Mouse (Mus musculus): ENCODE data around the gene Slc16a14. TPM values are rescaled to one million over a fixed set of nuclear protein-coding genes. Genes with fewer than 3 reads are reported as not detected.
"Not testable (repeated sequence)": the region's sequence is repeated elsewhere in the genome, so short reads cannot be mapped to it uniquely, and the experiment has no call there.

Slc16a14 gene
- 2.6 and 7.6 TPM in 2 replicates for polyA plus RNA-seq (2016; fragmentation: Nextera tagmentation; extraction: Ambion mirVana)

DNA sequence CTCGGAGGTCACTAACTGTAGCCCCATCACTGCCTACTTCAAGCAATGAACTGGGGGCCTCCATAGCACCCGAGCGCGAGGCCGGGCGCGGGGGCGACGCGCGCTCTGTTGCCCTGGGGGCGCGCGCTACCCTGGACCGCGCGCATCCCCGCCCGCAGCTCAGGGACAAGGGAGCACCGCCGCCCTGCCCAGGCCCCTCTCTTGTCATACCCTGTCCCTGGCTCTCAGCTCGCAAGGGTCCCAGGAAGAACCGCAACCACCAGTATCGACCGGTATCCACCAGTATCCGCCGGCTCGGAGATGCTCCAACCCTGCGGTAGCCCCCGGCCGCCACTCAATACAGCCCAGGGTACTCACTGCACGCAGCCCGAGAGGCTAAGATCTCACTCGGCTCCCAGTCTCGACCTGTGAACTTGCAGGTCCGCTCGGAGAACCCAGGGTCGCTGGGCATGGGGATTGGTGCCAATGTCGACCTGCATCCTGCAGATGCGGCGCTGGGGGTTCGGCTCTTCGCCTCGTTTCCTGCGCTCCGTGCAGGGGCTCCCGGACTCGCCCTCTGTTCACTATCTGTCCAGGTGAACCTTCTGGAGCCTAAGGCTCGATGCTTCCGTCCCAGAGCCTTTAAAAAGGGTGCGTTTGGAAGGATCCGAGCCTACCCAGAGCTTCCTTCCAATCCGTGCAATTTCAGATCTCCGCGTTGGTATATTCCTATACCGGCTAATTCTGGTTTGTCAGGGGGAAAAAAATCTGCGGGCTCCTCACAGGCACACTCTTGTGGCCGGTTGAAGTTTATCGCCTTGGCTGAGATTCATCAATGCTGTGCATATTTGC is at the start of gene Slc16a14:
Gene Slc16a14 (minus strand): TSS at position 632 of the 831 bp plus-strand sequence.
- Histone ChIP-seq H3K9me3 (replicated peaks) (no peaks in the 10 kb centered on the region), H3K4me3 (peak within 1 kb of the TSS; percentile 65), H3K27me3 (ENCODE audit: low read depth, poor library complexity, severe bottlenecking) (peaks cover 25% of the 10 kb centered on the region), H3K4me1 (peaks cover 4% of the 10 kb centered on the region), H3K27ac (replicated peaks) (peak within 1 kb of the TSS; percentile 91), H3K36me3 (no peaks in the 10 kb centered on the region)
- DNase-seq (ENCODE audit: low spot score), result peak; percentile 75
- under 1% methylated on average over 59 of the region's 59 CpGs for WGBS

DNA sequence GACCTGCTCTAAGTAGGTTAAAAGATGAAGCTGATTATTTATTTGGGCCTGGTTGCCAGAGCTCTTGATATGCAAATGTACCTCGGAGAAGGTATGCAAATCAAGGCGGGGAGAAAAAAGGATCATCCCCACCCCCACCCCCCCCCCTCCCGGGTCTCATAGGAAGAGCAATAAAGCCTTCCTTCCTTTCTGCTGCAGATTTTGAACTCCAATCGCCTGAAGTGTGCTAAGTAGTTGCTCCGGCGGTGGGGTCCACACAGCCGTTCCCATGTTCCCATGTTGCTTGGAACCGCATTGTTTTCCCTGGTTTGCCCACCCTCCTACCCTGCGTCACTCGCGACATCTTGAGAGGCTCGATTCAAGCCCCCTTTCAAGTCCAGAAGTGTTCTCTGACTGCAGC is 26.8 kb upstream of the Slc16a14 start:
- H3K4me1 ChIP-seq; H3K9me3 ChIP-seq (replicated peaks); H3K27me3 ChIP-seq (ENCODE audit: low read depth, poor library complexity, severe bottlenecking); H3K36me3 ChIP-seq: not testable (repeated sequence)
- Histone ChIP-seq H3K27ac (replicated peaks) (peak overlapping the region; percentile 69; the same call in 1 of the 2 replicates), H3K4me3 (peak overlapping the region; percentile 41)
- peak; percentile 46 for DNase-seq (ENCODE audit: low spot score)
- 3% methylated on average over 12 of the region's 12 CpGs for WGBS

DNA sequence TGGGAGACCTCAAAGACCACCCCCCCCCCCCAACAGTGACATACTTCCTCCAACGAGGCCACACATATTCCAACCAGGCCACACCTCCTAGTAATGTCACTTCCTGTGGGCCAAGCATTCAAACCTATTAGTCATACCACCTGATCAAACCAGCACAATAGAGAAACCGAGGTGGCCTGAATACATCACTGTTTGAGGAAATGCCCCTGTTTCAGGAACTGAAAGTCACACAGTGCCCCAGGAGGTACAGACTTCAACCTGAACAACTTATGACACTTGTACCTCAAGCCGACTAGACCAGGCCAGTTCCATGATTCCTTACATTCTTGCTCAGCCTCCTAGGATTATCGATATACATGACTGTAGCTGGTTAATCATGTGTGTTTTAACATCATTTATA is 22.8 kb upstream of the Slc16a14 start:
- H3K27ac ChIP-seq (replicated peaks); H3K9me3 ChIP-seq (replicated peaks); H3K36me3 ChIP-seq; H3K4me3 ChIP-seq; DNase-seq (ENCODE audit: low spot score); H3K4me1 ChIP-seq; H3K27me3 ChIP-seq (ENCODE audit: low read depth, poor library complexity, severe bottlenecking): not testable (repeated sequence)
- 89% methylated on average over 4 of the region's 4 CpGs for WGBS

DNA sequence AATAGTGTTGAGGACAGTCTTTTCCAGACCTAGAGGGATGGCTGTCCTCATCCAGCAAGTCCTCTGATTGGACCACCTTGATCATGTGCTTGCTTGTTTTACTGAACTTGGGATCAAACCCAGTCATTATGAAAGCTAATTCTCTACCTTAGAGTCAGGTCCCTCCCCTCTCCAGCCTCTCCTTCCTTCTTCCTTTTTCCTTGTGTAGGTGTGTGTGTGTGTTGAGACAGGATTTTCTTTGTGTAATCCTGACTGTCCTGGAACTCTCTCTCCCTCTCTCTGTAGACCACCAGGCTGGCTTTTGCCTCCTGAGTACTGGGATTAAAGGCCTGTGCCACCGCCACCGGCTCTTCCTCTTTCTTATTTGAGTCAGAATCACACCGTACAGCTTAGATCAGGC is 21.8 kb upstream of the Slc16a14 start:
- H3K9me3 ChIP-seq (replicated peaks); DNase-seq (ENCODE audit: low spot score); H3K4me3 ChIP-seq; H3K36me3 ChIP-seq; H3K27ac ChIP-seq (replicated peaks); H3K4me1 ChIP-seq; H3K27me3 ChIP-seq (ENCODE audit: low read depth, poor library complexity, severe bottlenecking): not testable (repeated sequence)
- WGBS, result 89% methylated on average over 3 of the region's 3 CpGs

DNA sequence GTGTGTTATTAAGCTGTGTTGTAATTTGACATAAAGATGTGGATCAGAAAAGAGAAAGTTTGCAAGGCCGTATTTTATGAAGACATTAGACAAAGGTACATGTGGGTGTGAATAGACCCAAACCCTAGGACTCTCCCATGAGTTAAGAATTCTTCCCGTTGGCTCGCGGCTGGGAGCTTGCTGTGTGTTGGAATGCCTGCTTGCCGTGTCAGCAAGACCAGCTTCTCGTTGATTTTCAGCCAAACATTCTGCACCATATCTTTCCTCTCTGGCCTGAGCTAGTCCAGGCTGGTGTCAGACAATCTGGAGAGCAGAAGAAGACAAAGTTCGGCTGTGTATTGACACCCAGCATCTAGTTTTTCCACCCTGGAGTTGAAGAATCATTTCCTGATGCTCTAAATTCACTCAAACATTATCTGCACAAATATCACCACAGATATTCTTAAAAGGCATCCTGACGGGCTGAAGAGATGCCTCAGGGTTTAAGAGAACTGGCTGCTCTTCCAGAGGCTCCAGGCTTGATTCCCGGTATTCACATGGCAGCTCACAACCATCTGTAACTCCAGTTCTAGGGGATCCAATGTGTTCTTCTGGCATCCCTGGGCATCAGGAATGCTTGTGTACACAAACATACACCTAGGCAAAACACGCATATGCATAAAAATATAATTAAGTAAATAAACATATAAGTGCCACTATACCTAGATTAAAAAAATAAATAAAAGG is 17.7 kb upstream of the Slc16a14 start:
- H3K4me1 ChIP-seq, result no peaks in the 10 kb centered on the region
- WGBS, result 88% methylated on average over 10 of the region's 10 CpGs

DNA sequence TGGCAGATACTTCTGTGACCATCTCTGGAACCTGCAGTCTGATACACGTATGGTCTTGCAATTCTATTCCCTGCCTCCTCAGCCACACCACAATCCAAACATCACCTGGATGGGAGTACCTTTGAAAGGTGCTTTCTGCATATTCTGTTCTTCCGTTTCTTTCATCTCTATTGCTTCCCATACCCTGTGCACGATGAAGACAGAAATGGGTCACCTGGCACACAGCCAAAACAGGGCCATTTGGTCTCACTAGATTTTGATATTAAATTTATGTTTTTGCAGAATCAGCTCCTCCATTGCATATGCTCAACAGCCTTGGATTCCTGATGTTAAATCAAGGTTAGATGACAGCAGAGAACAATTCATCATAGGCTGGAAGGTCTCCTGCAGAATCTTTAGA is 16.6 kb upstream of the Slc16a14 start:
- Histone ChIP-seq H3K4me3 (no peak overlapping the region), H3K27ac (replicated peaks) (no peak overlapping the region), H3K27me3 (ENCODE audit: low read depth, poor library complexity, severe bottlenecking) (no peaks in the 10 kb centered on the region), H3K9me3 (replicated peaks) (peaks cover 3% of the 10 kb centered on the region), H3K4me1 (no peaks in the 10 kb centered on the region), H3K36me3 (no peaks in the 10 kb centered on the region)
- WGBS, result 84% methylated on average over 3 of the region's 3 CpGs
- DNase-seq (ENCODE audit: low spot score), result no peak

More for the DNA sequence above, 17.7 kb upstream of the Slc16a14 start:
- DNase-seq (ENCODE audit: low spot score), result no peak
- no peaks in the 10 kb centered on the region for H3K36me3 ChIP-seq
- H3K9me3 ChIP-seq (replicated peaks), result peaks cover 7% of the 10 kb centered on the region
- H3K27ac ChIP-seq (replicated peaks), result no peak overlapping the region
- no peaks in the 10 kb centered on the region for H3K27me3 ChIP-seq (ENCODE audit: low read depth, poor library complexity, severe bottlenecking)
- no peak overlapping the region for H3K4me3 ChIP-seq

DNA sequence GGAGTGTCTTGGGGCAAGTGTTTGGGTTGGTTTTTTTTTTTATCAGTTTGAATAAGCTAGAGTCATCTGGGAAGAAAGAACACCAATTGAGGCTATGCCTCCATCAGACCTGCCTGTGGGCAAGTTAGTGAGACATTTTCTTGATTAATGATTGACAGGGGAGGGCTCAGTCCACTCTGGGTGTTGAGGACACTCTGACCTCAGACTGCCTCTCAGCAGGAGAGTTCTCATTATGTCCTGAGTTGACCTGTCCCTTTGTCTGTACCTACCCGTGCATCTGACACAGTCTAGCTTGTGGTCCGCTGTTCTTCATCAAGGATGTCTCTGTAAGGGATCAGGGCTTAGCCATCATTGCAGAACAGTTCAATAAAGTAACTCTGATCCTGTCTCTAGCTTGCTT is 12.5 kb upstream of the Slc16a14 start:
- no peak for DNase-seq (ENCODE audit: low spot score)
- no peak overlapping the region for H3K27ac ChIP-seq (replicated peaks)
- no peak overlapping the region for H3K4me3 ChIP-seq
- H3K36me3 ChIP-seq, result no peaks in the 10 kb centered on the region
- no peaks in the 10 kb centered on the region for H3K4me1 ChIP-seq
- no peaks in the 10 kb centered on the region for H3K27me3 ChIP-seq (ENCODE audit: low read depth, poor library complexity, severe bottlenecking)
- WGBS, result 68% methylated on average over 2 of the region's 2 CpGs
- H3K9me3 ChIP-seq (replicated peaks), result no peaks in the 10 kb centered on the region

DNA sequence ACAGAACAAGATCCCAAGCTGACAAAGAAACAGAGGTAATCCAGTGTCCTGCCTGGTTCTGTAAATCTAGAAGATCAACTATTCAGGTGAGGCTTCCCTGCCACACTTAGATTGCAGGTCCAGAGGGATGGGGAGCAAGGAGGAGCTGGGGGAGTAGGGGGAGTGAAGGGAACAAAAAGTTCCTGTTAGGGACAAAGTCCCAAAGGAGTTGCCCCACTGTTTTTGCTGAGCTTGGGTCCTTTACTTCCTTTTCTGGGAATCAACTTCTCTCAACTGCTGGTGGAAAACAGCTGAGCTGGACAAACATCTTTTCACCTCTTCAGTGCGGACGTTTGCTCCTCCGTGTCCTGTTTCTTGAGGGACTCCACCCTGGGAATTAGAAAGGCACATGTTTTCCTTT is 11.0 kb upstream of the Slc16a14 start:
- H3K9me3 ChIP-seq (replicated peaks), result no peaks in the 10 kb centered on the region
- no peak overlapping the region for H3K27ac ChIP-seq (replicated peaks)
- no peaks in the 10 kb centered on the region for H3K36me3 ChIP-seq
- H3K4me3 ChIP-seq, result no peak overlapping the region
- no peaks in the 10 kb centered on the region for H3K27me3 ChIP-seq (ENCODE audit: low read depth, poor library complexity, severe bottlenecking)
- no peaks in the 10 kb centered on the region for H3K4me1 ChIP-seq
- DNase-seq (ENCODE audit: low spot score), result no peak
- 90% methylated on average over 3 of the region's 3 CpGs for WGBS

DNA sequence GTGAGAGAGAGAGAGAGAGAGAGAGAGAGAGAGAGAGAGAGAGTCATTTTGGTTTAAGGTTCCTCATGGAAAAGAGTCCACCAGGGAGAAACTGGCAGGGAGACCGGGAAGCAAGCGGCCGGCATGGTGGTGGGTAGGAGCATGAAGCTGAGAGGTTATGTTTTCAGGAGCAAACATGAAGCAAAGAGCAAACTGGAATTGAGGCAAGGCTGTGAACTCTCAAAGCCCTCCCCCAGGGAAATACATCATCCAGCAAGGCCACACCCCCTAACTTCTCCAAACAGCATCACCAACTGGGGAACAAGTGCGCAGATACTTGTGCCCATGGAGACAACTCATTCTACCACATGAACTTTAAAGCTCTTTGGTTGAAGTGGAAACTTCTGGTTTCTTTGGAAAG is 8.6 kb upstream of the Slc16a14 start:
- no peak overlapping the region for H3K27ac ChIP-seq (replicated peaks)
- no peaks in the 10 kb centered on the region for H3K36me3 ChIP-seq
- no peaks in the 10 kb centered on the region for H3K27me3 ChIP-seq (ENCODE audit: low read depth, poor library complexity, severe bottlenecking)
- no peaks in the 10 kb centered on the region for H3K9me3 ChIP-seq (replicated peaks)
- no peak for DNase-seq (ENCODE audit: low spot score)
- H3K4me3 ChIP-seq, result no peak overlapping the region
- no peaks in the 10 kb centered on the region for H3K4me1 ChIP-seq
- 96% methylated on average over 4 of the region's 4 CpGs for WGBS

DNA sequence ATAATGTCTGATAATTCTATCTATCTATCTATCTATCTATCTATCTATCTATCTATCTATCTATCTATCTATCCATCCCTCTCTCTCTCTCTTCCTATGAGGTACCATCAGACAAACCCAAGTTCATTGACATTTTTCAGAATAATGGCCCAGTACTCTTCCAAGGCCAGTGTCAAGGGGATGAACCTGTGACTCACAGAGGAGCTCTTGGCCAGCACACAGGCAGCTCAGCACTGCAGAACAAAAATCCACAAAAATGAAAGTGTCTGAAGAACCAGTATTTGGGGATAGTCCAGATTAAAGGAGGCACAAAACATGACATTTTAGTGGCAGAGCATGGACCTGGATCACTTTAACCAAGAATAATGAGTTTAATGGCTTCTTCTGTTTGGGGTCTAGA is 7.7 kb upstream of the Slc16a14 start:
- no peak for DNase-seq (ENCODE audit: low spot score)
- H3K27me3 ChIP-seq (ENCODE audit: low read depth, poor library complexity, severe bottlenecking), result no peaks in the 10 kb centered on the region
- H3K9me3 ChIP-seq (replicated peaks), result no peaks in the 10 kb centered on the region
- no peak overlapping the region for H3K4me3 ChIP-seq
- no peaks in the 10 kb centered on the region for H3K36me3 ChIP-seq
- no peaks in the 10 kb centered on the region for H3K4me1 ChIP-seq
- no peak overlapping the region for H3K27ac ChIP-seq (replicated peaks)

DNA sequence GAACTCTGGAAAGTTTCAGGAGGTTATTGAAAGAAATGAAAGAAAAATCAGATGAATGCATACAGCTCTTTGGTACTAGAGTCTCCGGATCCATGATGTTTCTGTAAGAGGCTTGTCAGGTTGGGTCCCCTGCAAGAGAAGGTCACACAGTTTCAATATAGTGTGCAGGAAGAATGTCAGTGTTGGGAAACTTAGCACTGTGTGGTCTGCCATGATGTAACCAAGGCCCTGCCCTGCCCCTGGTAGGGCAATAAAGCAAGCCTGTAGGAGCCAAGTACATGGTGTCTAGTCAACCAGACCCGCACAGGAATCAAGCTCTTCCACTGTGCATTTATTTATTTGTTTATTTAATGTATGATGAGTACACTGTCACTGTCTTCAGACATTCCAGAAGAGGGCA is 5.4 kb upstream of the Slc16a14 start:
- H3K36me3 ChIP-seq, result no peaks in the 10 kb centered on the region
- H3K4me1 ChIP-seq, result no peaks in the 10 kb centered on the region
- WGBS, result 95% methylated on average over 2 of the region's 2 CpGs
- no peak overlapping the region for H3K27ac ChIP-seq (replicated peaks)
- peaks cover 10% of the 10 kb centered on the region for H3K27me3 ChIP-seq (ENCODE audit: low read depth, poor library complexity, severe bottlenecking)
- H3K4me3 ChIP-seq, result no peak overlapping the region
- H3K9me3 ChIP-seq (replicated peaks), result no peaks in the 10 kb centered on the region
- DNase-seq (ENCODE audit: low spot score), result no peak

DNA sequence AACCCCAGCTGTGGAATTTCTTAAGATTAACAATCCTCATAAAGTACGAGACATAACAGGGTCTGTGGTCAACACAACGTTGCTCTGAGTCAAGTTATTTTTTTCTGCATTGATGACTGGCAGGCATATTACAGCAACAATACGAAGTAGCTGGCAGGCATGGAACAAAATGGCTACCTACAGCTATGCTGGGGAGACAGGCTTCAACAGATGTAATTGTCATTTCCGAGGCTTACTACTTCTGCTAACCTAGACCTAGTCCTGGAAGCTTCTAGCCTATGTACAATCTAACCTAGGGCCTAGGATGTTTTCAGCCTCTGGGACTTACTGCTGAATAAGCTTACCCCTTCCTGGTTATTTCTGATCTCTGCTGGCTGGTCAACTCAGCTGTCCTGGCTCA is 4.5 kb upstream of the Slc16a14 start:
- H3K36me3 ChIP-seq, result no peaks in the 10 kb centered on the region
- peaks cover 12% of the 10 kb centered on the region for H3K27me3 ChIP-seq (ENCODE audit: low read depth, poor library complexity, severe bottlenecking)
- DNase-seq (ENCODE audit: low spot score), result no peak
- no peaks in the 10 kb centered on the region for H3K4me1 ChIP-seq
- no peaks in the 10 kb centered on the region for H3K9me3 ChIP-seq (replicated peaks)
- 81% methylated on average over 4 of the region's 4 CpGs for WGBS
- no peak overlapping the region for H3K4me3 ChIP-seq
- H3K27ac ChIP-seq (replicated peaks), result no peak overlapping the region

Data from midbrain, embryonic 10.5 days (tissue).